Mouse (Mus musculus): ENCODE measurements around the gene Coro1c. TPM values are rescaled to one million over a fixed set of nuclear protein-coding genes. Genes with fewer than 3 reads are reported as not detected.

The Coro1c gene
- polyA plus RNA-seq, 1 experiment from 2014 or later, result 138 TPM

DNA sequence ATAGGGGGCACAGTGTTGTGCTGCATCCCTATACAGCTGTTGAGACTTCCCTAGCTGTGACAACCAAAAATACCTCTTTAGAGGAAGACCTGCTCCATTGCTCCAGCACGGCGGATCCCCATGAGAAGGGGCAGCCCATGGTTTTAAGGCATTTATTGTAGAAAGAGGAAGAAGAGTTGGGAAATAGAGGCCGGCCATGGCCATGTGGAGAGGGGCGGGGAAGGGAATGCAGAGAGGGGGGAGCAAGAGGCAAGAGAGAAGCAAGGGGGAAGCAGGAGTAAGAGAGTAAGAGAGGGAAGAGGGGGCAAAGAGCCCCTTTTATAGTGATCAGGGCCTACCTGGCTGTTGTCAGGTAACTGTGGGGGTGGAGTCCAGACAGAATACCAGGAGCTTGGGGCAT, 98.4 kb downstream of the Coro1c start:
- H3K4me3 ChIP-seq (ENCODE audit: low read length), result no peak overlapping the region
- no peaks in the 10 kb centered on the region for H3K9me3 ChIP-seq (ENCODE audit: control insufficient read depth, low read length)
- ATAC-seq (ENCODE audit: low read depth), result no peak
- no peaks in the 10 kb centered on the region for H3K36me3 ChIP-seq (ENCODE audit: control insufficient read depth, insufficient read depth, low read length)
- H3K4me1 ChIP-seq (replicated peaks; ENCODE audit: control insufficient read depth, insufficient read depth, low read length), result peaks cover 19% of the 10 kb centered on the region
- no peaks in the 10 kb centered on the region for H3K27me3 ChIP-seq (ENCODE audit: control insufficient read depth, insufficient read depth, low read depth, low read length)
- no peak overlapping the region for H3K4me2 ChIP-seq (ENCODE audit: low read depth, low read length)
- no peak overlapping the region for H3K27ac ChIP-seq (ENCODE audit: low read length)
- WGBS, result 82% methylated on average over 3 of the region's 4 CpGs
- H3K9ac ChIP-seq (ENCODE audit: low read length), result no peak overlapping the region

GRCm38 (mm10) chr5:113808177-113808576, 100.4 kb downstream of the Coro1c start:
- Histone ChIP-seq H3K27ac (ENCODE audit: low read length) (peak overlapping the region; percentile 72), H3K36me3 (ENCODE audit: control insufficient read depth, insufficient read depth, low read length) (no peaks in the 10 kb centered on the region), H3K4me3 (ENCODE audit: low read length) (no peak overlapping the region), H3K9me3 (ENCODE audit: control insufficient read depth, low read length) (no peaks in the 10 kb centered on the region), H3K9ac (ENCODE audit: low read length) (0 out of 2 replicates have a peak overlapping the region, but pooled peaks have one; percentile 32), H3K4me2 (ENCODE audit: low read depth, low read length) (no peak overlapping the region), H3K27me3 (ENCODE audit: control insufficient read depth, insufficient read depth, low read depth, low read length) (no peaks in the 10 kb centered on the region), H3K4me1 (replicated peaks; ENCODE audit: control insufficient read depth, insufficient read depth, low read length) (peaks cover 19% of the 10 kb centered on the region)
- 30% methylated on average over 2 of the region's 2 CpGs for WGBS
- ATAC-seq (ENCODE audit: low read depth), result peak; percentile 68

DNA sequence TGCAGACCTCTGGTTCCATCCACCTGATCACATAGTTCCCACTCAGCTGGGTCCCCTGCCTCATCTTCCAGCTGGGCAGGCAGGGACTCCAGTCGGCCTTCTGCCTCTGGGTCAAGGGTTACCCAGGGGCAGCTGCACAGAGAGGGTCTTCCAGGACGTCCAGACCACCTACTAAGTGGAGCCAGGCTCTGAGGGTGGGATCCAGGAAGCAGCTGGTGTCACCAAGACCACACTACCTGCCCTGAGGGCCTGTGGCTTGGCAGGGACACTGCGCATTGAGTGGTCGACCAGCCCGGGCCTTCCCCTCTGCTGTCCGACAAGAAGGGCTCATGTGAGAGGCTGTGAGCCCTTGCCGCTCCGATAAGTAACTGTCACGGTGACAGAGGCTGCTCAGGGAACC, 100.8 kb downstream of the Coro1c start:
- Histone ChIP-seq H3K36me3 (ENCODE audit: control insufficient read depth, insufficient read depth, low read length) (no peaks in the 10 kb centered on the region), H3K27me3 (ENCODE audit: control insufficient read depth, insufficient read depth, low read depth, low read length) (no peaks in the 10 kb centered on the region), H3K9me3 (ENCODE audit: control insufficient read depth, low read length) (no peaks in the 10 kb centered on the region), H3K27ac (ENCODE audit: low read length) (peak overlapping the region; percentile 72), H3K4me1 (replicated peaks; ENCODE audit: control insufficient read depth, insufficient read depth, low read length) (peaks cover 19% of the 10 kb centered on the region), H3K9ac (ENCODE audit: low read length) (no peak overlapping the region), H3K4me2 (ENCODE audit: low read depth, low read length) (no peak overlapping the region), H3K4me3 (ENCODE audit: low read length) (no peak overlapping the region)
- 43% methylated on average over 9 of the region's 9 CpGs for WGBS
- ATAC-seq (ENCODE audit: low read depth), result no peak; the same call in 1 of the 2 replicates

DNA sequence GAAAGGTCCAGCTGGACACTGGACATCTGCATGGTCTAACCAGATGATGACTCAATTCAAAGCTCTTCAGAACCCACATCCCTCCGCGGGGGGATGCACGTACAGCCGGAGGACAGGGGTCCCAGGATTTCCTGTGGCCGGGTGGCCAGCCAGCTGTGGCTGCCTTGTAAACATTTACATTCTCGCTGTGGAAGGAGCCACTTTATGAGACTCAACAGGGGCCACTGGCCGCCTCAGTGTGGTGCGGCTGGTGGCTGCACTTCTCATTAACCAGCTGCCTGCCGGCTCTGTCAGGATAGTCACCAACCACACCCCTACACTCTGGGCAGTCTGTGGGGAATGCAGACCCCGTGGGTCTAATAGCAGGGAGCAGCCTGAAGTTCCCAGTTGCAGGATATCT, 102.1 kb downstream of the Coro1c start:
- Histone ChIP-seq H3K4me1 (replicated peaks; ENCODE audit: control insufficient read depth, insufficient read depth, low read length) (peaks cover 19% of the 10 kb centered on the region), H3K4me2 (ENCODE audit: low read depth, low read length) (no peak overlapping the region), H3K9ac (ENCODE audit: low read length) (no peak overlapping the region), H3K27ac (ENCODE audit: low read length) (no peak overlapping the region), H3K4me3 (ENCODE audit: low read length) (no peak overlapping the region), H3K27me3 (ENCODE audit: control insufficient read depth, insufficient read depth, low read depth, low read length) (no peaks in the 10 kb centered on the region), H3K36me3 (ENCODE audit: control insufficient read depth, insufficient read depth, low read length) (no peaks in the 10 kb centered on the region), H3K9me3 (ENCODE audit: control insufficient read depth, low read length) (no peaks in the 10 kb centered on the region)
- 6% methylated on average over 10 of the region's 10 CpGs for WGBS
- ATAC-seq (ENCODE audit: low read depth), result peak; percentile 29; the same call in 1 of the 2 replicates

GRCm38 (mm10) chr5:113805301-113805700, 103.3 kb downstream of the Coro1c start:
- no peak overlapping the region for H3K4me2 ChIP-seq (ENCODE audit: low read depth, low read length)
- ATAC-seq (ENCODE audit: low read depth), result no peak
- H3K27ac ChIP-seq (ENCODE audit: low read length), result no peak overlapping the region
- no peak overlapping the region for H3K9ac ChIP-seq (ENCODE audit: low read length)
- H3K4me1 ChIP-seq (replicated peaks; ENCODE audit: control insufficient read depth, insufficient read depth, low read length), result peaks cover 23% of the 10 kb centered on the region
- no peaks in the 10 kb centered on the region for H3K9me3 ChIP-seq (ENCODE audit: control insufficient read depth, low read length)
- no peaks in the 10 kb centered on the region for H3K36me3 ChIP-seq (ENCODE audit: control insufficient read depth, insufficient read depth, low read length)
- H3K27me3 ChIP-seq (ENCODE audit: control insufficient read depth, insufficient read depth, low read depth, low read length), result no peaks in the 10 kb centered on the region
- H3K4me3 ChIP-seq (ENCODE audit: low read length), result no peak overlapping the region
- WGBS, result 77% methylated on average over 9 of the region's 9 CpGs

GRCm38 (mm10) chr5:113804395-113804966, 104.1 kb downstream of the Coro1c start:
- 53% methylated on average over 7 of the region's 7 CpGs for WGBS

DNA sequence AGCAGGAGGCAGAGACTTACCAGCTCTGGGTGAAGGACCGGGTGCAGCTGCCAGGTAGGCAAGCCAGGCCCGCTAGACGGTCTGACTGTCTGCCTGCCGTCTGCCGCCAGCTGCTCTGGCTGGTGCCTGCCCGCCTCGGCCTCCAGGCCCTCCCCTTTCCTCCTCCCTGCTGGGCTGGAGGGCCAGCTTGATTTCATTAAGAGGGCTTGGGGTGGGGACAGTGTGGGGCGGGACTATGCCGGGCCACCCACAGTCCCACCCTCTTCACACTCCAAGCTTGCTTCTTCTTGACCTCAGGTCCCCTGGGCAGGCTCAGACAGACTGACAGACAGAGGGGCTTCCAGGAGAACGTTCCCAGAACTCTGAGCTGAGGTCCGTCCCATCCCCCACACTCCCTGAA, 108.3 kb downstream of the Coro1c start, which contains the start of gene Tmem119:
Gene Tmem119, minus strand, starts transcription at position 237 of the 400 bp plus-strand sequence.
- Histone ChIP-seq H3K4me1 (replicated peaks; ENCODE audit: control insufficient read depth, insufficient read depth, low read length) (peaks cover 26% of the 10 kb centered on the region), H3K36me3 (ENCODE audit: control insufficient read depth, insufficient read depth, low read length) (no peaks in the 10 kb centered on the region), H3K27ac (ENCODE audit: low read length) (peak within 1 kb of the TSS; percentile 72), H3K27me3 (ENCODE audit: control insufficient read depth, insufficient read depth, low read depth, low read length) (no peaks in the 10 kb centered on the region), H3K4me2 (ENCODE audit: low read depth, low read length) (peak within 1 kb of the TSS; percentile 47), H3K4me3 (ENCODE audit: low read length) (peak within 1 kb of the TSS; percentile 47), H3K9ac (ENCODE audit: low read length) (peak within 1 kb of the TSS; percentile 54), H3K9me3 (ENCODE audit: control insufficient read depth, low read length) (no peaks in the 10 kb centered on the region)
- peak; percentile 94 for ATAC-seq (ENCODE audit: low read depth)
- WGBS, result 1% methylated on average over 11 of the region's 11 CpGs

More at GRCm38 (mm10) chr5:113804395-113804966, 104.1 kb downstream of the Coro1c start:
- Histone ChIP-seq H3K27ac (ENCODE audit: low read length) (no peak overlapping the region), H3K4me1 (replicated peaks; ENCODE audit: control insufficient read depth, insufficient read depth, low read length) (peaks cover 27% of the 10 kb centered on the region), H3K9ac (ENCODE audit: low read length) (no peak overlapping the region), H3K9me3 (ENCODE audit: control insufficient read depth, low read length) (no peaks in the 10 kb centered on the region), H3K4me2 (ENCODE audit: low read depth, low read length) (no peak overlapping the region), H3K27me3 (ENCODE audit: control insufficient read depth, insufficient read depth, low read depth, low read length) (no peaks in the 10 kb centered on the region), H3K4me3 (ENCODE audit: low read length) (no peak overlapping the region), H3K36me3 (ENCODE audit: control insufficient read depth, insufficient read depth, low read length) (no peaks in the 10 kb centered on the region)
- no peak for ATAC-seq (ENCODE audit: low read depth)

GRCm38 (mm10) chr5:113799691-113800090, 108.9 kb downstream of the Coro1c start:
- ATAC-seq (ENCODE audit: low read depth), result peak; percentile 3; the same call in 1 of the 2 replicates
- Histone ChIP-seq H3K27ac (ENCODE audit: low read length) (peak overlapping the region; percentile 72), H3K9me3 (ENCODE audit: control insufficient read depth, low read length) (no peaks in the 10 kb centered on the region), H3K4me3 (ENCODE audit: low read length) (peak overlapping the region; percentile 47), H3K4me2 (ENCODE audit: low read depth, low read length) (peak overlapping the region; percentile 47), H3K4me1 (replicated peaks; ENCODE audit: control insufficient read depth, insufficient read depth, low read length) (peaks cover 26% of the 10 kb centered on the region), H3K36me3 (ENCODE audit: control insufficient read depth, insufficient read depth, low read length) (no peaks in the 10 kb centered on the region), H3K9ac (ENCODE audit: low read length) (peak overlapping the region; percentile 54), H3K27me3 (ENCODE audit: control insufficient read depth, insufficient read depth, low read depth, low read length) (no peaks in the 10 kb centered on the region)
- WGBS, result 41% methylated on average over 5 of the region's 5 CpGs

GRCm38 (mm10) chr5:113798525-113798924, 110.0 kb downstream of the Coro1c start:
- Histone ChIP-seq H3K27me3 (ENCODE audit: control insufficient read depth, insufficient read depth, low read depth, low read length) (no peaks in the 10 kb centered on the region), H3K36me3 (ENCODE audit: control insufficient read depth, insufficient read depth, low read length) (no peaks in the 10 kb centered on the region), H3K4me3 (ENCODE audit: low read length) (peak overlapping the region; percentile 47; the same call in 1 of the 2 replicates), H3K27ac (ENCODE audit: low read length) (no peak overlapping the region), H3K9me3 (ENCODE audit: control insufficient read depth, low read length) (no peaks in the 10 kb centered on the region), H3K4me2 (ENCODE audit: low read depth, low read length) (peak overlapping the region; percentile 47), H3K9ac (ENCODE audit: low read length) (0 out of 2 replicates have a peak overlapping the region, but pooled peaks have one; percentile 27), H3K4me1 (replicated peaks; ENCODE audit: control insufficient read depth, insufficient read depth, low read length) (peaks cover 26% of the 10 kb centered on the region)
- no peak for ATAC-seq (ENCODE audit: low read depth)
- 56% methylated on average over 9 of the region's 9 CpGs for WGBS

Measured in lung, embryonic 16.5 days (tissue).